Mouse (Mus musculus) mouse trophoblast stem cell (cell line): ENCODE data around the gene Rps19.
"Not testable (repeated sequence)": the region's sequence is repeated elsewhere in the genome, so short reads cannot be mapped to it uniquely, and the experiment has no call there.

Source experiments
- in situ Hi-C, 2 experiments: fragments of 300-500 bp; cut with MseI, MboI; formaldehyde crosslinking; loops; 2 replicates in 1 of 2; 3 replicates in 1 of 2; pipeline ENCODE4 v1.15.1; 2025

Rps19 gene

DNA sequence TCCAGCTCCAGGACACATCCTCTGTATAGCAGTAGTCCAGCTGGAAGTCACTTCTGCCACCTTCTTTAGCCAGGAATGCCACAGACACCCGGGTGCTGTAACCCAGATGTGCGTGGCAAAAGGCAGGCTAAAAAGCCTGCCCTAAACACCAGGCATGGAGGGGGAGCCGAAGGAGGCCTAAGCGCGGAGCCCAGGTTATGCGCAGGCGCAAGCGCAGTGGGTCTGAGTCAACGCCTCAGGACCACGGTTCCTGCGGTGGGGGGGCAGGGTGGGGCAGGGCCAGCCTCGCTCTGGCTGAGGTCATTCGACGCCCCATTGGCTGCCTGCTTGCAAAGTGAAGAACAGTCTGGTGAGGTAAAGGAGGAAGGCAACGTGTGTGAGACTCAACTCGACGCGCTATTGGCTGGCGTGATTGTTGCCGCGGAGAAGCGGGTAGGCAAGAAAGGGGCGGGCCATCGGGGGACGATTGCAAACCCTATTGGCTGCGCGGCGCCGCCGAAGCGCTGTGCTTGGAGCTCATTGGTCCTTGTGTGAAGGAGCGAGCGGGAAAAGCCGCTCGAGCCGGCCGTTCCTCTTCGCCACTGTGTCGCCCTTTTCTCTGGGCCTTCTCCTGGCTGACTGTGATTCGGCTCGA lies 14.5 kb upstream of the Rps19 start, which contains the start of the genes Lypd4 and Dmrtc2:
Gene Lypd4 (minus strand): TSS at position 410 of the 634 bp plus-strand sequence.
Gene Dmrtc2 (plus strand): TSS at position 526 of the 634 bp plus-strand sequence.
- in situ Hi-C loops: no loop called here

DNA sequence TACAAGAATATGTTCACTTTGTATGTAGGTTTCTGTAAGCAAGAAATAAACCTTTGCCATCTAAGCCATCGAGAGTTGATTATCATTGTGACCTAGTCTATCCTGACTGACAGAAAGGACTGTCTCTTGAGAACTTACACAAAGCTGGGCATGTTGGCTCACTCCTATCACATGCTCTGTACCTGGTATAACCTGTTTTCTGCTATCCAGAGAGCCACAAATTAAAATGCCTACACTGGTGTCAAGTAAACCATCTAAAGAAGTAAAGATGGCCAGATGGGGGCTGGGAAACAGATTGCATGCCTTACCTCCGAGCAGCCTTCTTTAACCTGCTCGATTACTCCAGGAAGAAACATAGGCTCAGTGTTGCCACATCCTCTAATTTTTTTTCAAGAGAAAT lies 6.6 kb upstream of the Rps19 start:
- in situ Hi-C loops: no loop called here

DNA sequence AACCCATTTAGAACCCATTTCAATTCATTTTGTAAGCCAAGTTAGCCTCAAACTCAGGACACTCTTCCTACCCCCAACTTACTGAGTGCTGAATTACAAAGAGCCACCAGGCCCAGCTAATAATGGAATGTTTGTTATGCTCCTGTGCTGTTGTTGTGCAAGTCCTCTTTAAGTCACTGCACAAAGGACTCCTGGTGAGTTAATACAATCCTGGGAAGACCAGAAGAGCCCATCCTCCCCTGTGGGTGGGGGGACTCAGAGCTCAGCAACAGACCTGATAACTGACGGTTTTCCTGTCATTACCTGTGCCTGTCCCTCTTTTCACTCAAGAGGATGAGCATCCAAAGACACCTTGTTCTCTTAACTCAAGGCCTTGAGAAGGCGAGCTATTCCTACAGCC lies 4.6 kb upstream of the Rps19 start:
- in situ Hi-C loops: no loop called here

DNA sequence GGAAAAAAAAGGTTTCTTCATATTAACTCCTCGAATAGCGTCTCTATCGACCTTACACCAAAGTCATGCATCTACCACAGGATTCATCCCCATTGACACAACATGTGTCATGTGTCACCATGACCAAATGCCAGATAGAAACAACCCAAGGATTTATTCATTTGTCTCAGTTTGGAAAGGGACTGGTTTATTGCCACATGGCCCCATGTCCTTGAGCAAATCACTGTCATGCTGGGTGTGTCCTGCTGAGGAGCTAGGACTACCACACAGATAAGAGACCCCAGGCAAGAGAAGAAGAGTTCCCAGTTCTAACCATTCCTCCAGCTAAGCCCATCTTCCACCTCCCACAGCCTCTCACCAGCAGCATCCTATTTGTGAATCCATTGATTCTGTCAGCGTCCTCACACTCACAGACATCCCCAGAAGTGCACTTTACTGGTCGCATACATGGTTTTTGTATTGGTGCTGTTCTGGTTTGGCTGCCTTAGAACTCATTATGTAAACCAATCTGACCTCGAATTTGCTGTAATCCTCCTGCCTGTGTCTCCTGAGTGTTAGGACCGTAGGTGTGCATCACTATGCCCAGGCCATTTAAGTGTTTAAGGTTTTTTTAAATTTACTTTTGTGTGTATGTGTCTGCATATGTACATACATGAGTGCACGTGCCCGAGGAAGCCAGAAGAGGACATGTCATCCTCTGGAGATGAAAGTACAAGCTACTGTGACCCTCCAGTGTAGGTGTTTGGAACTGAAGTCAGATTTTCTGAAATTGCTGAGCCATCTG lies 1.6 kb upstream of the Rps19 start:
- in situ Hi-C loops: no loop called here

DNA sequence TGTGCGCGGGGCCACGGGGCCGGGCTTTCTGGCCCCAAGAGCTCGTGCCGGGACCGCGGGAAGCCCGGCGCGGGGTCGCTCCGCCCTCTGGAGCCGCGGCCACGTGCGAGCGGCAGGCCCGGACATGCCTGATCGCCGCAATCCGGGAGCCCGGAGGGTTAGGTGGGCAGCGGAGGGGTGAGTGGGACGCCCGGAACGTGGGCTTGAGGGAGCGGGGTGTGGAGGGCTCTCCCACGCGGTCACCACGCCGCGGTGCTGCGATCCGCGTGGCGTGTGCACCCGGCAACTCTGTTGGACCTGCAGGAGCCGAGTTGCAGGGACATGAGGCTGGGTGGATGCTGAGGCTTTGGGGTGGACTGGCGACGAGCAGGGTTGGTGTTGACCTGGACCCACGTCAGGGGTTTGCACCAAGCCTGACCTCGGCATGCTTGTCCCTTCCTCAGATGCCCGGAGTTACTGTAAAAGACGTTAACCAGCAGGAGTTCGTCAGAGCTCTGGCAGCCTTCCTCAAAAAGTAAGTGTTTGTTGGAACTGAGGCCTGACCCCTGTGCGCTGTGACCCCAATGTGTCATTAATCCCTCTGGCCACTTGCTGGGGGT lies 621 bp downstream of the Rps19 start:
- in situ Hi-C loops: no loop called here

DNA sequence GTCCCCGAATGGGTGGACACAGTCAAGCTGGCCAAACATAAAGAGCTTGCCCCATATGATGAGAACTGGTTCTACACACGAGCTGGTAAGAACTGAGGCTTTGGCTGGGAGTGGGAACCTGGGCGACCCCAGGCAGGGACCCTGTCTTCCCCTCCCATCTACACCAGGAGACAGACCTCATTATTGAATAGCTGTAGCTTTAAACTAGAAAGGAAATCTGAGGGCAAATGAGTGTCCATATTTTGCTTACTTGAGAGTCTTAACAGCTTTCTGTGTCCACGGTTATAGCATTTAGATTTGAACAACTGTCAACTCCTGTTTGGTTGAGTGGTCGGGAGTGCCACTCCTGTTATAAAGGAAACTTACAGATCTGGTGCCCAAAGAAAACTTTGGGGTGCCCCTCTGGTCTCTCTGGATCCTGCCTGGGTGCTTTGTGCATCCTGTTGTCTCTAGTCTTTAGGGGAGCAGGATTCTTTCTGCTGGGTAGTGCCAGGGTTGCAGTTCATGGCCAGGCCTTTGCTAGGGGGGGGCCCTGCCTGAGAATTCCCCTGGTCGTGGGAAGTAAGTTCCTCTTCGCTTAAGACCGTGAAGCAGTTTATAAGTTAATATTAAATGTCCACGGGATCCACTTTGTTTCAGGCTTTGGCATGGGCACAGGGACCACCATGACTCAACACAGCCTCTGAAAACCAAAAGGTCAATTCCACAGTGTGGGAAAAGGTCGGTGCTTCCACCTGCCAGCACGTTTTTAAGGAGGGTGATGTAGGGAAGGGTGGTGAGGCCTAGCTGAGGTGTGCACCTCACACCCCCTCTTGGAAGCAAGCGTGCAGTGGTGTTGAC lies 1.5 kb downstream of the Rps19 start:
- in situ Hi-C loops: no loop called here

DNA sequence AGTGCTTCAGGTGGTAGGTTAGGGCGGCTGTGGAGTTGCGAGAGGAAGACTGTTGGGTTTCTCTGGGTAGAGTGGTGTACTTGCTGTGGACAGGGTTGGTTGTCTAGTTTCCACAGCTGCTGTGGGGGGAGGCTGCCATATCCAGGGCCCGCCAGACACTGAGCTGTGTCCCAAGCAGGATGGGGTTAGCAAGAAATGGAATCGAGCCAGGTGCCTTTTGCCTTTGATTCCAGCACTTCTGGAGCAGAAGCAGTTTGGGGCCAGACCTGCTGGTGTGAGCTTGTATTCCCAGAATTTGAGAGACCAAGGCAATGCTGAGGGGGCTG lies 2.1 kb downstream of the Rps19 start:
- in situ Hi-C loops: no loop called here

DNA sequence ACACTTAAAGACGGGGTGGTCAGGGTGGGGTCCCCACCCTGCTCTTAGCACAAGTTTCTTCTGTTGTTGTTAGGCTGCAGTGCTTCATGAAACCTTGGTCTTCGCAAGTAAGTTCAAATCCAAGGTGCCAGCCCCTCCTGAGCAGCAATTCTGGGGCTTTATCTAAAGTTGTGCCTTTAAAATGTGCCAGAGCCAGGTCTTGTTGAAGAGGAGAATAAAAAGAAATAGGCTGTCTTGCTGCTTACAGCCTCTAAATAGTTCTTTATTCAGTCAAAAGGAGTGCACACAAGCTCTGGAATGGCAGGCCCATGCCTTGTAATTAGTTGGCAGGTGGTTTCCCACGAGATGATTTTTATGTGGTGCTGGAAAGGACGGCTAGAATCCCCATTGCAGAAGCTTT lies 2.9 kb downstream of the Rps19 start:
- in situ Hi-C loops: no loop called here

DNA sequence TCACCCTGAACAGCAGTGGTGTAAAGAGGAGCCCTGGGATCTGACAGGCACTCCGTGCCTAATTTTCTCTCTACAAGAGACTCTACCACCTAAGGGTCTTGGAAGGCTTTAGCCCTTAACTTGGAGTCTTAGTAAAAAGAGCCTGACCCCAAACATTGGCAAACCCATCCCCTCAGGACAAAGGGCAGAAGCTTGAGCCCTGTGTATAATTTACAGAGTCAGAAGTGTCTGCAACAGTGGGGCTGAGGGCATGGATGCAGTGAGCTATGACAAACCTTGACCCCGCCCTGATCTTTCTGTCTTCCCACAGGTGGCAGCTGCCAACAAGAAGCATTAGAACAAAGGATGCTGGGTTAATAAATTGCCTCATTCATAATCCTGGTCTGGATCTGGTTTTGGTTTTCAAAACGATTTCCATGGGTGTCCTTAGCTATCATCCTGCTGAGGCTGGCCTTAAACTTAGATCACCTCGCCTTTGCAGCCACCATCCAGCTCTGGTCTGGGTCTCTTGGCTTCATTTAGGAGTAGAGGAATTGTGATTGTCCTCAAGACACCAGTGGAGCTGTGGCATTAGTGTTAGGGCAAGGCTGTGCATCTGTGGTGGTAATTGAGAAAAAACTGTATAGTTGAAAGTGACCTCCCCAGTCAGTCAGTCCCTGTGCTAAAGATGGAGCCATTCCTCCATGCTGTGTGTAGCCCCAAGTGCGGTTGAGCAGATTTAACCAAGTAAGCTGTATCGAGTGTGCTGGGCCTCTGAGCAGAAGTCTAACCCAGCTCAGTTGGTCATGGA lies 5.5 kb downstream of the Rps19 start:
- in situ Hi-C loops: no loop called here

DNA sequence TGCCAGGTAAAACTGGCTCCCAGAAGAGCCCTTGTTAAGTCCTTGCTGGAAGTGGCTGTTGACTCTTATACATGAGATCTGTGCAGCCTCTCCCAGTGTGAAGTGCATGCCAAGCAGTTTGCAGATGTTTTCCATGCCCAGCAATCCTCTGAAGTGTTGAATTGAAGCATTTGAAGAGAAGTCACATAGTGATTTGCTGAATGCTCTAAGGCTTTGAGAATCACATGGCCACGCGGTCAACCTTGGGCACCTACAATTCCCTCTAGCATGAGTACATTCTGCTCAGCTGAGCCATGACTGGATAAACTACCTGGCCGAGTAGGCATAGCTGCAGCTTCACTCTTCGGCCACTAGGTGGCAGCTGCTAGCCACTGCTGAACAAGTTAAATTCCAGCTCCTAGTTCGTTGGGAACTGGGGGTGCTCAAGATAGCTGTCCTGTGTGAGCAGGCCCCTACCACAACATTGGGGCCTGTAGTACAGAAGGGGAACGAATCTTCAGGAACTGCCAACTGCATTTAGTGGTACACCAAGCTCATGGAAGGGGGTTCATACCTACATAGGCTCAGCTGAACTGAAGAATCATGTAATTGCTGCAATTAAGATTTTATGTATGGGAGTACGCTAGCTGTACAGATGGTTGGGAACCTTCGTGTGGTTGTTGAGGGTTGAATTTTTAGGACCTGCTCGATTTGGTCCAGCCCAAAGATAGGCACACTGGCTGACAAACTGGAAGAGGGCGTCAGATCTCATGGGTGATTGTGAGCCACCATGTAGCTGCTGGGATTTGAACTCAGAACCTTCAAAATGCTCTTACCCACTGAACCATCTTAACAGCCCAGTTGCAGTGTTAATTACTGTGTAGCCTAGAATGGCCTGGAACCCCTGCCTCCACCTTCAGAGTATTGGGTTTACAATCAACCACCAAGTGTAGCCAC lies 6.4 kb downstream of the Rps19 start:
- in situ Hi-C loops: no loop called here

DNA sequence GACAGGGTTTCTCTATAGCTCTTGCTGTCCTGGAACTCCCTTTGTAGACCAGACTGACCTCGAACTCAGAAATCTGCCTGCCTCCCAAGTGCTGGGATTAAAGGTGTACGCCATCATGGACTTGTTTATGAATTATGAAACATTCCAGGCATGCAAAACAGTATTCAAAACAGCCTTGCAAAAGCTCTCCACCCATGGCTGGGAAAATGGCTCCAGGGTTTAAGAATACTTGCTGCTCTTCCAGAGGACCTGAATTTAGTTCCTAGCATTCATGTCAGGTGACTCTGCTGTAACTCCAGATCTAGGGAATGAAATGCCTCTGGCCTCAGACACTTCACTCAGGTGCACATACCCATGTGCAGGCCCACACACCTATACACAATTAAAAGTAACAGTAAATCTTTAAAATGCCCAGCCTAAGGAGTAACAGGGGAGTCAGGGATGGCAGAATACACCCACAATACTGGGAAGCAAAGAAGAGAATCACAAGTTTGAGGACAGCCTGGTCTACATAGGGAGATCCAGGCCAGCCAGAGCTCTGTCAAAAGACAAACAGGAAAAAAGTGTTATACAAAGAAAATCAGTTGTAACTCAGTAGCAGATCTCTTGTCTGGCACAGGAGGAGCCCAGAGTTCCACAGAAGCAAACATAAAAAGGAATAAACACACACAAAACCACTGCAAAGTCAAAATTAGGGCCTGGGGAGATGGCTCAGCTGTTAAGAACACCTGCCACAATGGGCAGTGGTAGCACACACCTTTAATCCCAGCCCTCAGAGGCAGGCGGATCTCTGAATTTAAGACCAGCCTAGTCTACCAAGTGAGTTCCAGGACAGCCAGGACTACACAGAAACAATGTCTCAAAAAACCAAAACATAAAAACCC lies 7.3 kb downstream of the Rps19 start:
- in situ Hi-C loops: no loop called here

DNA sequence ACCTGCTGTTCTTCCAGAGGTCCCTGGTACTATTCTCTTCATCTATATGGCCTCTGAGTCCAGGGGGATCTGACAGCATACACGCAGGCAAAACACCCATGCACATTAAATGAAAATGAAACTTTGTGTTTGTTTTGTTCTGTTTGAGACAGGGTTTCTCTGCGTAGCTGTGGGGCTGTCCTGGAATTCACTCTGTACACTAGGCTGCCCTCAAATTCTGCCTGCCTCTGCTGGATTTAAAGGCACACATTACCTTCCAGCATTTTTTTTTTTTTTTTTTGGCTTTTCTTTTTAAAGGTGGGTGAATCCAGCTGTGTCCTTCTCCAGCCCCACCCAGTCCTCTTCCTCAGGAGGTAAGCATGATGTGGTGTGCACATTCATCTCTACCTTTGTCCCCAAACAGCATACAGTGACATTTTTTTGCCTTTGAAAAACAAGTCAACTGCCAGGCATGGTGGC lies 8.0 kb downstream of the Rps19 start:
- in situ Hi-C loops: no loop called here

DNA sequence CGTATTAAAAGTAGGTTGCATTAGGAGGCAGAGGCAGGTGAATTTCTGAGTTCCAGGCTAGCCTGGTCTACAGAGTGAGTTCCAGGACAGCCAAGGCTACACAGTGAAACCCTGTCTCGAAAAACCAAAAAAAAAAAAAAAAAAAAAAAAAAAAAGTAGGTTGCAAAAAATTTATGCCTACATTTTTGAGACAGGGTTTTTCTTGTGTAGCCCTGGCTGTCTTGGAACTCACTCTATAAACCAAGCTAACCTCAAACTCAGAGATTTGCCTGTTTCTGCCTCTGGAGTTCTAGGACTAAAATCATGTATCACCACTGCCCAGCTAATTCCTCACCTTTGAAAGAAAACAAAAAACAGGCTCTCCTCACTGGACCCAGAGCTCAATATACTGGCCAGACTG lies 11.6 kb downstream of the Rps19 start:
- in situ Hi-C loops: not testable (repeated sequence)

DNA sequence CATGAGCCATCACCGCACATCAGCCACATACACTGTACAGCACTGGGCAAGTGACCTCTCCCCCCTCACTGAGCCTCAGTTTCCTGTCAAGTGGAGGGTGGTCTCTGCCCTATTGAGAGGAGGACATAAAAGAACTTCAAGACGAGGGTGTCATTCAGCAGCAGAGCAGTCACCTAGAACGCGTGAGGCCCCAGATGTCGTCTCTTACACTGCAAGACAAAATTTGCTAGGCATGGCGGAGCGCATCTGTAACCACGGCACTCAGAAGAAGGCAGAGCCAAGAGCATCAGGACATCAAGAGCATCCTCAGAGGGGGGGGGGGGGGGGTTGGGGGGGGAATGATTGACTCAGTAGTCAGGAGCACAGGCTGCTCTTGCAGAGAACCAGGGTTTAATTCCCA lies 12.1 kb downstream of the Rps19 start:
- in situ Hi-C loops: no loop called here

DNA sequence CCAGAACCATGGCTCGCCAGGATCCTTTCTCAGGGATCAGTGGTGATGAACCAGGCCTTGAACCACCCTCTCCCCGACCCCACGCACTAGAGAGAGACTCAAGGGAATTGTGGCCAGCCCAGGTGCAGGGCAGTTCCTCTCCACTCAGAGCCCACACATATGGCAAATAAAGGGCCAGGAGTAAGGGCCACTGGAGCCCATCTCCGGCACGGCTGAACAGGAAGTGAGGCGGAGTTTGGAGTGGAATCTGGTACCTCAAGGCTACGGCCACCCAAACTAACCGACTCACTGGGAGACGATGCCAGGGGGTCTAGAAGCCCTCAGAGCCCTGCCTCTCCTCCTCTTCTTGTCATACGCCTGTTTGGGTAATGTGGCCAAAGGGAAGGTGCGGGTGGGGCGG lies 13.1 kb downstream of the Rps19 start, which contains the start of gene Cd79a:
Gene Cd79a (plus strand): TSS at position 158 of the 400 bp plus-strand sequence.
- in situ Hi-C loops: no loop called here

DNA sequence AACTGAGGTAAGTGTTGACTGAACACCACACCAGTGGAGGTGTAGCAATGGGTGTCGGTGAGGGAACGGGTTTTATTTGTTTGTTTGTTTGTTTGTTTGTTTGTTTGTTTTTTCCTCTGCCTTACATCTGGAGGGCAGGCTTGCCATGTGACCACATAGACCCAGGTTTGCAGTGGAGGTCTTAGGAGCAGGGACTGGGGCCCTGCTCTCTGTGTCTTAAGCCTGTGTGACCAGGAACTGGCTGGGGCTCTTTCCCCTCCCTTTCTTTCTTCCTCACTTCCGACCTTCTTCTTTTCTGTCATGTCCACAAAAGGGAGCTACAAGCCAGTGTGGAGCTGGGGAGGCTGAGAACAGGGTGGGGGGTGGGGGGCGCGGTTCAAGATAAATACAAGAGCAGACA lies 13.8 kb downstream of the Rps19 start:
- in situ Hi-C loops: no loop called here

DNA sequence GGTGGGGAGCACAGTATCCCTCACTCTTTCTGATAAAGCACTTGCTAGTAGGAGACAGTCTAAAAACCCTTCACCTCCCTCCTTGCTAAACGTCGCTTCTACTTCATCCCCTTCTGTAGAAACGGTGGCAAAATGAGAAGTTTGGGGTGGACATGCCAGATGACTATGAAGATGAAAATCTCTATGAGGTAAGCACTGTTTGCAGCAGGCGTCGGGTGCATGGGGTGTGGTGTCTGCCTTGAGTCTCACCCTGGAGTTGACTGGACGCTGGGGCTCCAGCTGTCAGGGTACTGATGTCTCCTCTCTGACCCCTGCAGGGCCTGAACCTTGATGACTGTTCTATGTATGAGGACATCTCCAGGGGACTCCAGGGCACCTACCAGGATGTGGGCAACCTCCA lies 16.9 kb downstream of the Rps19 start:
- in situ Hi-C loops: no loop called here

DNA sequence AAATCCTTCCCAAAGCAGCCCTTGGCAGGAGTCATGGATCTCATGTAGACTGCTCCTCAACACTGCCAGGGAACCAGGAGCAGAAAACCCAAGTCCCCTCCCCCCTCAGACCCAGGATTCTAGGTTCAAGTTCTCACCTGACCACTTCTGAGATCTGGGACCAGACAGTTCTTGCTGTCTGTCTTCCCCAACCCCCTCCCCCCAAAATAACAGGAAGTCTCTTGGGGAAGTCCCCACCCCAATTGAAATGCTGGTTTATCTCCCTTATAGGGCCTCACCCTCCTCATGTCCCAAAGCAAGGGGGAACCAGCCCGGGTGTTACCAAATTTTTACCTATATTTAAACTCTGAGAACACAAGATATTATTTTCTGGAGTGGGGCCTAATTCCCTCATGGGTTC lies 17.7 kb downstream of the Rps19 start:
- in situ Hi-C loops: no loop called here

DNA sequence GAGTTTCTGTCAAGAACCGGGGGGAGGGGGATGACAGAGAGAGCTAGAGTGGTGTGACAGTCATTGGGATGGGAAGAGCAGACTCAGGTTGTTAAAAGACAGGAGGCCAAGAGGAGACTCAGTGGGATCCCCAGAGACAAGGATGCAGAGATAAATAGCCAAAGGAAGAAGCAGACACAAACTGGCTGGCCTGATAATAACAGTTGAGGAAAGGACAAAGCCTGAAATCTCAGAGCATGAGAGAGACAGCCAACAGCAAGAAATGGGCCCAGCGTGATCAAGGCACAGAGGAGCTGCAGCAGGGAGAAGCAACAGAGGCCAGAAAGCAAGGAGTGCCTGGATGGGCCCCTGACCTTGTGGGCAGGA lies 18.1 kb downstream of the Rps19 start:
- in situ Hi-C loops: no loop called here
